Mouse (Mus musculus) liver, adult (tissue): ENCODE measurements around the gene Stxbp4.

Experiments used
- GATA4 ChIP-seq: IDR thresholded peaks from 2 replicates; pipeline ENCODE4 v1.6.1; 2014; ENCODE audit warnings: mild to moderate bottlenecking, low read length; ENCODE audit not compliant: insufficient replicate concordance

The Stxbp4 gene

DNA sequence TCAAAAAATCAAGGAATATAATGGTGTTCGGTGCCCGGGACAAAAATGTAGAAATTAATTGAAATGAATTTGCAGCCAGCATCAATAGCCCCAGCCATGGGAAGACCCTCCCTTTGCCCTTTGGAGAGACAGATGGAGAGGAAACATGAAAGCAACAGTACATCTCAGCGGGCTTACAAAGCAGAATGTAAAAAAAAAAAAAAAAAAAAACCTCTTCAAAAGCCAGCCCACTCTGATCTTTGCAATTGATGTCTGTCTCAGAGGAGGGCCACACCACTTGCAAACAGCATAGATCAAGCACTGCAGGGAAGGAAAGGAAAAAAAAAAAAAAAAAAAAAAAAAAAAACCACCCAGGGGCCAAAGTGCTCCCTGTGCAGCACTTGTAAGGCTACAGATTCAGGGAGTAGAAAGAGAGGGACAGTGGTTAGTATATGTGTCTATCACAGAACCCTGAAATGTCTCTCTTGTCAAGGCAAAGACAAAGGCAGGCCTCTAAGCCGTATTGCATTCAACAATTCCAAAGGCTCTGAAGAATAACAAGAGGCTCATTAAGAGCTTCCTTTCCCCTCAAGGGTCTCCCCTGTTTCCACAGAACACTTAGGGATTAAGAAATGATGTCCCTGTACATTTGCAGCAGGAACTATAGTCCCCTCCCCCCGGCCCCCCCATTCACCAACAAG lies 25.9 kb upstream of the Stxbp4 start:
- no peak for TF ChIP-seq GATA4

DNA sequence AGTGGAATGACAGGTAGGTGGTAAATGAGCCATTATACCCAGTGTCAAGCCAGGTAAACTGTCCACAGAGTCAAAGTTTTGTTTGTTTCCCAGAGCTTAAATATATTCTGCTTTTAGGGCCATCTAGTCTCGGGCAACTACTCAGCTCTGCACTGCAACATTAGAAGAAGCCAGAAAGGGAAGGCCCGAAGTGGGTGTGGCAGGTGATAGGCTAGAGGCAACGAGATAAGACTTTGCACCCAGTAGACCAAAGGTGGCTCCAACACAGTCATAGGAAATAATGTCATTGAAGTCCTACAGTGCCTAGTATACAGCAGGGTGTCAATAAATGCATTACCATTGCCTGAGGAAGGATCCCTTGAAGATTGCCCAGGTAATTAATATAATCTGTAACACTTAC lies 25.2 kb upstream of the Stxbp4 start:
- TF ChIP-seq GATA4 = no peak

GRCm38 (mm10) chr11:90660662-90661061 lies 22.8 kb upstream of the Stxbp4 start:
- no peak for TF ChIP-seq GATA4

DNA sequence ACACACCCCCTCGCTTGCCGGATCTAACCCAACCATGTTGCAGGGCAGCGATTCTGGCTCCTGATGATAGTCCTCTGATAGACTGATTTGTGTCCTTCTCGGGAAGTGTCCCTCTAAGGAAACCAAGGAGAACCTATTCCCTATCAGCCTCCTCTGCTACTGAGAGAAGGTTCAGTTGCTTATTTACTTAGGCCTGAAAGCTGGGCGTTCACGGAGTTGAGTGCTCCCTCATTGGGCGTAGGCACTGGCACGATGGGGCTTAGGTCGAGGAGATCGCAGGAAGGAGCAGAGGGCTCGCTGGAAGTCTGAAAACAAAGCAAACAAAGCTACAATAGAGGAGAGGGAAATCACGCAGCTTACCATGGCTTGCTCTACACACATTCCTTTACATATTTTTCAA lies 19.6 kb upstream of the Stxbp4 start:
- no peak for TF ChIP-seq GATA4

- no peak for TF ChIP-seq GATA4
Measured at GRCm38 (mm10) chr11:90652603-90653002, 14.7 kb upstream of the Stxbp4 start.

GRCm38 (mm10) chr11:90650231-90650885 lies 12.5 kb upstream of the Stxbp4 start:
- TF ChIP-seq GATA4 = no peak

- TF ChIP-seq GATA4 = no peak
Measured at GRCm38 (mm10) chr11:90649777-90650176, 11.9 kb upstream of the Stxbp4 start.

DNA sequence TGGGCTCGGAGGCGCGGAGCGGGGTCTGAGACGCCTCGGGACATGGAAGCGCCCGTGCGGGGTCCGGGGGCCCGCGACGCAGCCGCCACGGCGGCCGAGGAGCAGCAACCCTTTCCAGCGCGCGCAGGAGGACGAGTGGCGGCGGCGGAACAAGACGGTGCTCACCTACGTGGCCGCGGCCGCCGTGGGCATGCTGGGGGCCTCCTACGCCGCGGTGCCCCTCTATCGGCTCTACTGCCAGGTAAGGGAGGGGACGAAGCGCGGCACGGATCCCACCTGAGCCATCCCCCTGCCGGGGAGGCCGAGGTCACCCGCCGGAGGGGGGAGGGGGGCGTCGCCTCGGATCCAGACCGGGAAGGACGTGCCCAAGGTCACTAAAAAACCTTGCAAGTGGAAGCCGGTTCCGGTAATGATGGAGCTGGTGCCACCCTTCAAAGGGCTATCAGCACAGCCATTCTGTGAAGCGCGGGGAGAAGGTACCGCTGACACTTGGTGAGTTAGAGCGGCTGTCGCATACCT lies 487 bp upstream of the Stxbp4 start:
- TF ChIP-seq GATA4 = no peak

DNA sequence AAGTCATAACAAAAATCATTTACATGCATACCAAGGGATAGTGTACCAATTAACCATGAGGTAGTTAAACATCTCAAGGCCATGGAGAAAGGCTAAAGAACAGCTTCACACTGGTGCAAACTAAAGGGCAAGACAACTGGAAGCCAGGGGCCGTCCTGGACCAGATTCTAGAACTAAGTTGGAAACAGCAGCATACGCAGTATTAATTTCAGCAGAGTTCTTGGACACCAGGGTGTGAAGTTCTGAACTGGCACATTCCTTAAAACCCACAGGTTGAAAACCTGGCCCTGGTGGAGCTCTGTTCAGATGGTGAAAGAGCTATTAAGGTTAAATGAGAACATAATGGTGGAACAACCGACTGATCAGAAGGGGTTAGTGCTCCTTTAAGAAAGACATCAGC lies 3.2 kb downstream of the Stxbp4 start:
- TF ChIP-seq GATA4 = no peak

DNA sequence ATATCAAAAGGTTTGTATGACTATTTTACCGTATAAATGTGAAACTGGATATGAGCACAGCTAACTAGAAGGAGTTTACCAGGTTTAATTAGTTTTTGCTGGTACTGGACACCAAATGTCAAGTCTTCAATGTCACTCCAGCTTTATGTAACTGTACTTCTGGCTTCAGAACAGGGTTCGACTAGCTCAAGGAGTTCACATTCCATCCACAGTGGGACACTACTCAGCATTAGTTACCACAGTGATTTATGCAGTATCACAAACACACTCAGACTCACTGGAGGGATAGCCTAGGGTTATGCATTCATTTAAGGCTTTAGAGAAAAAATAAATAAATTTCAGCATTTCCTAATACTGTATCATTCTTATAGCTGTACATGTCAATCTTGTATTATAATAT lies 5.4 kb downstream of the Stxbp4 start:
- no peak for TF ChIP-seq GATA4

DNA sequence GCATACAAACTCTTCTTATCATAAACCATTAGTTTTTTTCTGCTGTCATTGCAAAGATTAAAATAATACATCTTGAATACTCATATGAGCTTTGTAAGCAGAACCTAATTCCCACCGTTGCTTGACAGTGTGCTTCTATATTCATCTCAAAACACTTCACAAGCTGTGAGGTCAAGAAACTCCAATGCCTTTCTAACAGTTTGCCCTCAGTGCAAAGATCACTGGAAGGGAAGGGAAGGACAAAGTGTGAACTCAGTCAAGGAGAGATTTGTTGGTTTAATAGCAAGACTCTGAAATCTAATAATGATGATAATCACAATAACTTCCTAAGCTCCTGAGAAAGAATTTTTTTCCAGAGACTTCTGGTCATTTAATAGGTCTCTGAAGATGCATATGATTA lies 10.1 kb downstream of the Stxbp4 start:
- no peak for TF ChIP-seq GATA4

- TF ChIP-seq GATA4 = no peak
Measured at GRCm38 (mm10) chr11:90625174-90625573, 12.7 kb downstream of the Stxbp4 start.

DNA sequence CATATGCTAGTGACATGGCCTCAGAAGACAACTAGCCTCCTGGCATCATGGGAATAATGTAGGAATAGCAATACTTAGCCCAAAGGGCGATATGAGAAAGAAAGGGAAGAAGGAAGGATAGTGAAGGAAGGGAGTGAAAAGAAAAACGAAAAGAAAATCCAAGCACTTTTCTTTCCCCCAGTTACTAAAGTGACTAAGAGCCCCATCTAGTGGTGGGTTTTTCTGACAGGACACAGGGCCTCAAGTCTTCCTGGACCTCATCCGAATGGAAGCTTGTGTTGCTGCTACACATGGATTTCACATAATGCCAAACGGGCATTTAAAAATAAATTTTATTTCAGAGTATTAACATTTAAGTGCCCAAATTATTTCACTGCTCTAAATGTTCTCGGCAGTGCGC lies 14.4 kb downstream of the Stxbp4 start:
- no peak for TF ChIP-seq GATA4

GRCm38 (mm10) chr11:90622500-90622899 lies 15.4 kb downstream of the Stxbp4 start:
- no peak for TF ChIP-seq GATA4

DNA sequence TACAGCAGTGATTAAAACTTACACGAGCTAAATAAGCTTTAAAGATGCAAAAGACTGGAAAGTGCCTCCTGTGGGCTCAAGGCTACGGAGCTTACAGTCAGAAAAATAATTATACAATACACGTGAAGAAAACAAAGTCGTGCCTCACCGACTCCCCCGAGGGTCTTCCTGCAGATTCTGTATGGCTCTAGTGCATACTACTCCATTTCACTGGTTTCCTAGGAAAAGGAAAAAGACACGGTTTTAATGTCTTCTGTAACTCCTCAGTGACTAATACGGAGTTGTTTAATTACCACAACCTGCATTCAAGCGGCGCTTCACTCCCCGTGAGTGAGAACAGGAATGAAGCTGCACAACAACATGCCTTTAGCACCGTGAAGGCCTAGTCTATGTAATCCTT lies 15.8 kb downstream of the Stxbp4 start:
- no peak for TF ChIP-seq GATA4

DNA sequence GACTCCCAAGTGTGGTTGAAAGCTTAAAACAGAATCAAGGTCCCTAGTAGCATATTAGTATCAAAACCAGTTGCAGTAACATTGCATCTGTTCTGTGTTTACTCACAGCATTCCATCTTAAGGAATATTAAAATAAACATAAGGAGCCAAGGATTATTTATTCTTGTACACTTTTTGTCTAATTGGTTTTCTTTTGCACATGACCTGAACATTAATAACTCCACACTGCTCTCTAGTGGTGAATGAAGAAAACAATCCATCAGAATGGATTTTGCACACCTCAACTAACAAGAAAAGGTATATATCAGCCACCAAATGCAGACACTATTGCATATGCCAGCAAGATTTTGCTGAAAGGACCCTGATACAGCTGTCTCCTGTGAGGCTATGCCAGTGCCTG lies 21.5 kb downstream of the Stxbp4 start:
- no peak for TF ChIP-seq GATA4

DNA sequence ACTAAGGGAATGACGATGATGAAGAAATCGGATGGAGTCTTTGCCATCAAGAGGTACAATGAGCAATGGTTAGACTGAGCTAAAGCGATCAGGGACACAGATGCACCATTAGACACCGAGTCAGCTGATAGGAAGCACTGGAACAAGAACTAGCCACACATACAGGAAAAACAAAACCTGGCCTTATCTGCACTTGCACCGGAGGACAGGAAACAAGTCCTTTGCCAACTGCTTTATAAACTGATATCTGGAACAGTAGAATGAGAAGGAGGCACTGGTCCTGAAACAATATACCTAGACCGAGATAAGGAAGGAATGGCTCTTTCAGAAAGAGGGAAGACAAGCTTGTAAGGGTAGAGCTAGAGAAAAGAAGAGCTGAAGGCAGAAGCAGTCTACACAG lies 23.1 kb downstream of the Stxbp4 start:
- TF ChIP-seq GATA4 = no peak

GRCm38 (mm10) chr11:90612118-90612517 lies 25.8 kb downstream of the Stxbp4 start:
- no peak for TF ChIP-seq GATA4

DNA sequence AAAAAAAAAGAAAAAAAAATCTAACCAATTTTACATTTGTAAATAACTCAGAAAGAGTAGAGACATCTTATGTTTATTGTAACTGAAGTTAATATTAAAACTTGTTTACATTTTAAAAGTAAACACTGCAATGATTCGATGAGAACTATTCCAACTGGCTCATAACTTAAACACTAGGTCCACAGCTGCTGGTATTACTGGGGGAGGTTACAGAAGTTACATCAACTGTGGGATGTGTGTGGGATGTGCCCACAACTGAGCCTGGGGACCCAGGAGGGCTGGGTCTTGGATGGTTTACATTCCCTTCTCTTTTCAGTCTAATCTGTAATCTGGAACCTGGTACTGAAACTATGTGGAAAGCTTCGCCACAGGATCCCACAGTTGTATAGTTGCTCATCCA lies 34.8 kb downstream of the Stxbp4 start:
- TF ChIP-seq GATA4 = no peak
